Comparison of ENCODE assay signal across 12 mouse cellular contexts in the genomic region with DNA sequence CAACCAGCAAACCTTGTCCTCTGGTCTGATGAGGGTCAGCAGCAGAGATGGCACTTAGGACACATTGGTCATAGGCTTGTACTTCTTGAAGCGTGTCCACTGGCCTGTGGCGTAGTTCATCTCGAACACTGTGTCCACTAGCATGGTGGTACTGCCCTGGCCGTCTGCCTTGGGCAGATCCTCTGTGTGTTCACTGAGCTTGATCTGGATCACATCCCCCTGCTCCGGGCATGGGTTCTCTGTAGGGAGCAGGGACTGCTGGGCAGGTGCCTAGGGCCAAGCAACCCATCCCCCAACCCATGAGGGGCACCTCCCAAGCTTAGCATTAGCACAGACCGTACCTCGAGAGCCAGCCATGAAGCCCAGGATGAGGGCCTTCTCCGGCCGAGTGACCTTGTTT.
"Had no signal": no experiment of that assay in that cellular context is flagged by ENCODE, and none has a peak within 500 bp of the region (broad histone marks: within the 10 kb centered on the region; RNA-seq: fewer than 3 reads in every experiment).

No protein-coding gene starts in this region.

- H3K4me3 ChIP-seq: layer of hippocampus, adult 2 months; limb, embryonic 13.5 days; liver, embryonic 12.5 days; midbrain, embryonic 10.5 days had no signal

- H3K27me3 ChIP-seq: limb, embryonic 13.5 days; liver, embryonic 12.5 days had no signal

- H3K4me1 ChIP-seq: limb, embryonic 13.5 days; liver, embryonic 12.5 days; midbrain, embryonic 10.5 days had no signal

- H3K9ac ChIP-seq: limb, embryonic 13.5 days; liver, embryonic 12.5 days; lung, embryonic 14.5 days had no signal

- DNase-seq: left cerebral cortex, postnatal 4 days; lung, embryonic 14.5 days; lung, postnatal 10 days; lung, postnatal 4 days; right cerebral cortex, postnatal 14 days; thymus, adult 18-20 months; thymus, postnatal 14 days had no signal

- ATAC-seq: intestine, postnatal 0 days; liver, embryonic 12.5 days had no signal

- H3K9me3 ChIP-seq: limb, embryonic 13.5 days; liver, embryonic 12.5 days; midbrain, embryonic 10.5 days had no signal

- H3K27ac ChIP-seq: layer of hippocampus, adult 2 months; limb, embryonic 13.5 days; liver, embryonic 12.5 days; midbrain, embryonic 10.5 days had no signal

- H3K4me2 ChIP-seq: limb, embryonic 13.5 days; liver, embryonic 12.5 days; lung, embryonic 14.5 days had no signal
